Mouse (Mus musculus): Measurements from ENCODE around the gene Acvrl1.

Acvrl1 gene

GRCm38 (mm10) chr15:101192260-101192640 lies 63.9 kb downstream of the Acvrl1 start:
- DNase-seq (ENCODE audit: low read depth), result no peak

- no peak for DNase-seq (ENCODE audit: low read depth)
Measured at GRCm38 (mm10) chr15:101192651-101193050, 64.3 kb downstream of the Acvrl1 start.

- no peak for DNase-seq (ENCODE audit: low read depth)
Measured at GRCm38 (mm10) chr15:101193971-101194370, 65.6 kb downstream of the Acvrl1 start.
